Mouse (Mus musculus) layer of hippocampus, postnatal 36 days (tissue): ENCODE measurements around the gene Armh1. TPM values are rescaled to one million over a fixed set of nuclear protein-coding genes. Genes with fewer than 3 reads are reported as not detected.

ENCODE experiments used
- total RNA-seq, 2 experiments: library from RNA; stranded (reverse); gene quantifications; 2 replicates each; pipeline ENCODE4 v1.2.3; 2021

Gene Armh1
- total RNA-seq, 2 experiments from 2014 or later: 0.43 to 0.82 TPM

Other genes with a start within 250 kb of the Armh1 start
- 10 to 100 TPM; 18.7 to 18.9 TPM for gene Eif2b3, start 232.7 kb downstream of the Armh1 start, total RNA-seq
- 1 to 10 TPM; 2.3 to 3.0 TPM for gene Ptch2, start 156.1 kb downstream of the Armh1 start, total RNA-seq
- gene Btbd19, start 126.4 kb downstream of the Armh1 start, total RNA-seq: 10 to 100 TPM; 11.6 to 13.4 TPM
- not detected for gene Tctex1d4, start 125.3 kb downstream of the Armh1 start, total RNA-seq
- 10 to 100 TPM in 1 of 2 experiments, 1 to 10 TPM in 1; 8.0 to 10.0 TPM for gene Plk3, start 118.2 kb downstream of the Armh1 start, total RNA-seq
- 100 to 1,000 TPM; 503 to 512 TPM for gene Rps8, start 95.9 kb downstream of the Armh1 start, total RNA-seq
- under 1 TPM; 0.40 to 0.46 TPM for gene Kif2c, start 69.5 kb downstream of the Armh1 start, total RNA-seq
- 1 to 10 TPM; 4.8 to 6.1 TPM for gene Tmem53, start 174 bp downstream of the Armh1 start, total RNA-seq
- 100 to 1,000 TPM; 164 to 175 TPM for gene Rnf220, start 244.9 kb upstream of the Armh1 start, total RNA-seq